Mouse (Mus musculus): ENCODE data around the gene Vps33a.

GRCm38 (mm10) chr5:123572357-123573186 is at the start of gene Vps33a:
- TF ChIP-seq POLR2AphosphoS5 (IDR thresholded peaks at IDR 0.05; ENCODE audit: insufficient replicate concordance, low read depth, low read length): no peak
- no peak for TF ChIP-seq CTCF (IDR thresholded peaks at IDR 0.05; ENCODE audit: low read depth, low read length)
- TF ChIP-seq TAL1 (conservative IDR thresholded peaks at IDR 0.05; ENCODE audit: low read depth, low read length): no peak
- no peak for TF ChIP-seq GATA2 (IDR thresholded peaks at IDR 0.05; ENCODE audit: borderline replicate concordance, low read depth, low read length)
- TF ChIP-seq GATA1 (IDR thresholded peaks at IDR 0.05; ENCODE audit: borderline replicate concordance, low read length): no peak
